Mouse (Mus musculus) stomach, embryonic 16.5 days (tissue): ENCODE results near the gene Fchsd2. TPM values are rescaled to one million over a fixed set of nuclear protein-coding genes. Genes with fewer than 3 reads are reported as not detected.

Experiments
- ATAC-seq: fragments of 200-750 bp; cut with Nextera tagmentation; 2 replicates; pipeline ENCODE4 v1.8.0; 2017; ENCODE audit warnings: moderate number of reproducible peaks, moderate TSS enrichment; ENCODE audit not compliant: insufficient read depth, low FRiP score
- H3K27ac ChIP-seq: fragments of 300-500 bp; sonication (generic); 2 replicates; pipeline ENCODE4 v1.5.1; 2014; ENCODE audit warnings: low read length
- H3K27me3 ChIP-seq: fragments of 300-500 bp; sonication (generic); 2 replicates; pipeline ENCODE4 v1.6.1; 2014; ENCODE audit warnings: low read length, control low read depth, mixed read lengths; ENCODE audit not compliant: control insufficient read depth, insufficient read depth
- H3K36me3 ChIP-seq: fragments of 300-500 bp; sonication (generic); 2 replicates; pipeline ENCODE4 v1.6.1; 2014; ENCODE audit warnings: low read length; ENCODE audit not compliant: control insufficient read depth, insufficient read depth
- H3K4me1 ChIP-seq: fragments of 300-500 bp; sonication (generic); 2 replicates; pipeline ENCODE4 v1.6.1; 2014; ENCODE audit warnings: low read length, control low read depth, mixed read lengths; ENCODE audit not compliant: control insufficient read depth, insufficient read depth
- H3K4me2 ChIP-seq: fragments of 300-500 bp; sonication (generic); 2 replicates; pipeline ENCODE4 v1.6.1; 2014; ENCODE audit warnings: low read depth, low read length, mixed read lengths
- H3K4me3 ChIP-seq: fragments of 300-500 bp; sonication (generic); replicated peaks from 2 replicates; pipeline ENCODE4 v1.5.1; 2014; ENCODE audit warnings: mild to moderate bottlenecking, low read length
- H3K9ac ChIP-seq: fragments of 300-500 bp; sonication (generic); 2 replicates; pipeline ENCODE4 v1.6.1; 2014; ENCODE audit warnings: low read length
- H3K9me3 ChIP-seq: fragments of 300-500 bp; sonication (generic); replicated peaks from 2 replicates; pipeline ENCODE4 v1.6.1; 2016; ENCODE audit warnings: low read length, control low read depth; ENCODE audit not compliant: control insufficient read depth
- WGBS: fragments of 180-500 bp; shearing (Covaris S2); extraction: QIAGEN DNeasy Blood & Tissue Kit; methylation state at CpG from one replicate; pipeline ENCODE4 v1.1.7; 2014; 5-methylcytosine and 5-hydroxymethylcytosine counted together
- polyA plus RNA-seq: library from polyadenylated mRNA; unstranded; fragments of >200 nt; fragmentation: Nextera tagmentation; extraction: Ambion mirVana; gene quantifications from 2 replicates; pipeline ENCODE4 v1.2.1, GENCODE M21; 2015

Fchsd2 gene
- polyA plus RNA-seq, 1 experiment from 2014 or later, result 20.0 TPM

DNA sequence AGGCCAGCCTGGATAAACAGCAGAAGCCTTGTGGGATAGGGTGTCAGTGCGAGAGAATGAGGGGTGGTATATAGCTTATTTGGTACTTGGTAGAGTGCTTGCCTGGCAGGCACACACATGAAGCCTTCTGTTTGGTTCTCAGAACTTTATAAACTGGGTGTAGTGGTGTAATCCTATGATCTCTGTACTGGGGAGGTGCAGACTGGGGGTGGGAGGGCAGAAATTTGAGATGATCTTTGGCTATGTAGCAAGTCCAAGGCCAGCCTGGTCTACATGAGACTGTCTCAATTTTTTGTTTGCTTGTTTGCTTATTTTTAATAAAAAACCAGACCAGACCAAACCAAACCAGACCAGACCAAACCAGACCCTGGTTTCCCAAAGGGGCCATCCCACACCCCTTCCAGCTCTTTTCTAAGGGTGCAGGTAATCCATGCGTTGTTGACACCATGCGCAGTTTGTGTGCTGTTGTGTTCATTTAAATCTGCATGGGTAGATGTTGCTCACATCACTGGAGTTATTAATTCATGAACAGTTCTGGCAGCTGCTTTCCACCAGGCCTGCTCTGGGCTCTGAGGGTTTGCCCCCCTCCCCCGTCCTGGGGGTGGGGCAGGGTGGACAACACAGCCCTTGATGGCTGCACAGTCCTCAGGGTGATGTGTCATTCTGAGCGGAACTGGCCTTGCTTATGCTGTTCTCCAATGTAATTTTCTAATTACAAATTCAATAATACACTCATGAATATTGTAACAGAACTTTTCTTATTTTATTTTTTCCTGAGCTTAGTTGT lies 239.6 kb downstream of the Fchsd2 start:
- no peak for ATAC-seq
- Histone ChIP-seq H3K27me3 (no peaks in the 10 kb centered on the region), H3K27ac (no peak overlapping the region), H3K9me3 (no peaks in the 10 kb centered on the region), H3K4me2 (no peak overlapping the region), H3K9ac (no peak overlapping the region), H3K36me3 (no peaks in the 10 kb centered on the region), H3K4me3 (no peak overlapping the region), H3K4me1 (peaks cover 26% of the 10 kb centered on the region)
- 79% methylated on average over 5 of the region's 5 CpGs for WGBS

Other genes with a start within 250 kb of the Fchsd2 start
- gene Relt, start 229.4 kb upstream of the Fchsd2 start, polyA plus RNA-seq, result 3.3 and 4.0 TPM in 2 replicates
- 7.3 and 7.4 TPM in 2 replicates for gene Arhgef17, start 160.8 kb upstream of the Fchsd2 start, polyA plus RNA-seq
- 7.9 and 8.6 TPM in 2 replicates for gene P2ry6, start 118.2 kb upstream of the Fchsd2 start, polyA plus RNA-seq
- gene P2ry2, start 80.0 kb upstream of the Fchsd2 start, polyA plus RNA-seq, result 8.5 and 12.0 TPM in 2 replicates
- gene Atg16l2, start 209.4 kb downstream of the Fchsd2 start, polyA plus RNA-seq, result 19.6 and 20.0 TPM in 2 replicates
- gene Stard10, start 224.2 kb downstream of the Fchsd2 start, polyA plus RNA-seq, result 95.6 and 106 TPM in 2 replicates